Mouse (Mus musculus): Measurements from ENCODE around the gene Bclaf3. TPM values are rescaled to one million over a fixed set of nuclear protein-coding genes. Genes with fewer than 3 reads are reported as not detected.

Gene Bclaf3
- polyA plus RNA-seq, 1 experiment from 2014 or later: 20.8 TPM

DNA sequence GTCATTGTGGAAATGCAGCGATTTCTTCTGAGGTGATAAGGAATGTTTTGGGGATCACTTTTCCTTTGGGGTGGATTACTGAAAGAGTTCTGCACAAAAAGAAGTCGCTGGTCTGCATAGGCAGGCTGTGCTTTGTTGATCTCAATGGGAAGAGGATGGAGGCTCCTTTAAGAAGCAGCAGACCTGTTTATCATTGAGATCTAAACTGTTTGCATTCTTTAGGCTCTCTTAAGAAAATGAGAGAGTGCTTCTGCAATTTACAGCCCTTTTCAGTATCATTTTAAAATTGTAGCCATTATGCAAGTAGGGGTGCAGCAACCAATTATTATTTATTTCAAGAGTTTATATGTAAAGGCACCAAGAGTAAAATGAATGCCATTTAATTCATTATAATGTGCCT, 102.7 kb downstream of the Bclaf3 start:
- DNase-seq (ENCODE audit: low spot score): no peak
- Histone ChIP-seq H3K4me1 (peaks cover 5% of the 10 kb centered on the region), H3K4me3 (no peak overlapping the region), H3K27me3 (ENCODE audit: low read depth, poor library complexity, severe bottlenecking) (peaks cover 98% of the 10 kb centered on the region), H3K36me3 (no peaks in the 10 kb centered on the region), H3K27ac (no peak overlapping the region), H3K9me3 (replicated peaks) (no peaks in the 10 kb centered on the region)
- 40% methylated on average over 2 of the region's 2 CpGs for WGBS

DNA sequence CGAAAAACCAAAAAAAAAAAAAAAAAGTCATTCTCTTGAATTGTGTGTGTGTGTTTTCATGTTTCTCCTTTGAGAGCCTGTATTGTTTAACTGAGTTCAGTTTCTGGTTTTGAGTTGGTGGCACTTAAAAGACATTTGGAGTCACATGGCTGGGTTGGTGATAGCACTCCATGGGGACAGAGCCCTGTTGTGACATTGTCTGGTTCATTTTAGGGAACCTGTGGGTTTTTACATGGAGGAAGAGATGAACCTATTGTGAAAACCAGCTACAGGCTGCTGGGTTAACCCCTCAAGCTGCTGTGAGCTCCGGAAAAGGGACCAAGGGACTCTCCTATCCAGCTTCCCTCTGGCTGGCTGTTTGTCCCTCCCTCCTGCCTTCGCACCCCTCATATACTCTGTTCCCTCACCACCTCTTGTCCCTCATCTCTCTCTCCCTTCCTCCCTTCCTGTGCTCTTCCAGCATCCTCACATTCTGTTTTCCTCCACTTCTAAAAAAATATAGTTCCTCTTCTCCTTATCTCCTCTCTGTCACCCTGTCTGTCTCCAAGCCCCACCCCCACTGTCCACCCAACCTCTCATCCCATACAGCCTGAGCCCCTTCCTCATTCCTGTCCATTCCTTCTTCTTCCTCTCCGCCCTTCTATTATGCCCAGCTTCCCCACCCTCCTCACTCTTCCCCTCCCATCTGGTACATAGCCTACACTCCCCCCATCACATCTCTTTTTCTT, 112.2 kb downstream of the Bclaf3 start:
- no peak for DNase-seq (ENCODE audit: low spot score)
- no peak overlapping the region for H3K4me3 ChIP-seq
- H3K27me3 ChIP-seq (ENCODE audit: low read depth, poor library complexity, severe bottlenecking): peaks cover 80% of the 10 kb centered on the region
- no peaks in the 10 kb centered on the region for H3K9me3 ChIP-seq (replicated peaks)
- H3K36me3 ChIP-seq: no peaks in the 10 kb centered on the region
- no peaks in the 10 kb centered on the region for H3K4me1 ChIP-seq
- WGBS: 70% methylated on average over 4 of the region's 4 CpGs
- H3K27ac ChIP-seq: no peak overlapping the region

- Histone ChIP-seq H3K9me3 (replicated peaks) (no peaks in the 10 kb centered on the region), H3K27me3 (ENCODE audit: low read depth, poor library complexity, severe bottlenecking) (peaks cover 80% of the 10 kb centered on the region), H3K27ac (no peak overlapping the region), H3K36me3 (no peaks in the 10 kb centered on the region), H3K4me1 (no peaks in the 10 kb centered on the region), H3K4me3 (no peak overlapping the region)
- 77% methylated on average over 4 of the region's 4 CpGs for WGBS
- no peak for DNase-seq (ENCODE audit: low spot score)
These were observed 113.5 kb downstream of the Bclaf3 start for GRCm38 (mm10) chrX:159639991-159640390.

Other genes with a start within 250 kb of the Bclaf3 start
- 143 and 162 TPM in 2 replicates for gene Eif1ax, start 154.5 kb upstream of the Bclaf3 start, polyA plus RNA-seq (2016; fragmentation: Nextera tagmentation; extraction: Ambion mirVana)
- 1.2 and 1.7 TPM in 2 replicates for gene Map7d2, start 112.1 kb upstream of the Bclaf3 start, polyA plus RNA-seq (2016; fragmentation: Nextera tagmentation; extraction: Ambion mirVana)
- gene Sh3kbp1, start 100.6 kb downstream of the Bclaf3 start, polyA plus RNA-seq (2016; fragmentation: Nextera tagmentation; extraction: Ambion mirVana): 19.1 and 22.0 TPM in 2 replicates